Mouse (Mus musculus) myocyte (in vitro differentiated cells): ENCODE data around the gene Matn3.

Source experiments
- CEBPB ChIP-seq: IDR thresholded peaks from 2 replicates; pipeline ENCODE4 v1.6.1; 2011; ENCODE audit warnings: mild to moderate bottlenecking, moderate library complexity; ENCODE audit not compliant: poor library complexity, insufficient read depth, severe bottlenecking
- E2F4 ChIP-seq: IDR thresholded peaks from one replicate; pipeline ENCODE4 v1.6.1; 2011; ENCODE audit warnings: mild to moderate bottlenecking, control low read depth, moderate library complexity; ENCODE audit not compliant: insufficient read depth
- MAX ChIP-seq: IDR thresholded peaks from one replicate; pipeline ENCODE4 v1.6.1; 2011; ENCODE audit warnings: low read depth, mild to moderate bottlenecking, control low read depth
- MYOD1 ChIP-seq, 3 experiments: IDR thresholded peaks; one replicate each; pipeline ENCODE4 v1.6.1; 2011; ENCODE audit warnings: control low read depth in 2 of 3, low read depth in 2 of 3, mild to moderate bottlenecking in 2 of 3, moderate library complexity in 1 of 3; ENCODE audit not compliant: insufficient read length in 2 of 3, control insufficient read depth in 1 of 3
- MYOG ChIP-seq, 3 experiments: IDR thresholded peaks; one replicate each; pipeline ENCODE4 v1.6.1; 2011; ENCODE audit warnings: control low read depth in 2 of 3, low read depth in 2 of 3, mild to moderate bottlenecking in 2 of 3; ENCODE audit not compliant: insufficient read length in 2 of 3, control insufficient read depth in 1 of 3, insufficient read depth in 1 of 3
- POLR2A ChIP-seq: IDR thresholded peaks from one replicate; pipeline ENCODE4 v1.6.1; 2011; ENCODE audit warnings: low read depth, mild to moderate bottlenecking, control low read depth, moderate library complexity; ENCODE audit not compliant: insufficient read length
- POLR2AphosphoS2 ChIP-seq: IDR thresholded peaks from one replicate; pipeline ENCODE4 v1.6.1; 2011; ENCODE audit warnings: low read depth, control low read depth; ENCODE audit not compliant: insufficient read length
- REST ChIP-seq: IDR thresholded peaks from one replicate; pipeline ENCODE4 v1.6.1; 2011; ENCODE audit warnings: mild to moderate bottlenecking, control low read depth, moderate library complexity; ENCODE audit not compliant: insufficient read depth, insufficient read length
- SRF ChIP-seq: IDR thresholded peaks from one replicate; pipeline ENCODE4 v1.6.1; 2011; ENCODE audit warnings: low read depth; ENCODE audit not compliant: control insufficient read depth, insufficient read length
- TCF12 ChIP-seq: IDR thresholded peaks from one replicate; pipeline ENCODE4 v1.6.1; 2011; ENCODE audit warnings: mild to moderate bottlenecking, control low read depth; ENCODE audit not compliant: poor library complexity, insufficient read depth, severe bottlenecking
- TCF3 ChIP-seq: IDR thresholded peaks from one replicate; pipeline ENCODE4 v1.6.1; 2011; ENCODE audit warnings: low read depth, control low read depth; ENCODE audit not compliant: insufficient read length
- USF1 ChIP-seq: IDR thresholded peaks from one replicate; pipeline ENCODE4 v1.6.1; 2011; ENCODE audit warnings: low read depth, mild to moderate bottlenecking, control low read depth, moderate library complexity

DNA sequence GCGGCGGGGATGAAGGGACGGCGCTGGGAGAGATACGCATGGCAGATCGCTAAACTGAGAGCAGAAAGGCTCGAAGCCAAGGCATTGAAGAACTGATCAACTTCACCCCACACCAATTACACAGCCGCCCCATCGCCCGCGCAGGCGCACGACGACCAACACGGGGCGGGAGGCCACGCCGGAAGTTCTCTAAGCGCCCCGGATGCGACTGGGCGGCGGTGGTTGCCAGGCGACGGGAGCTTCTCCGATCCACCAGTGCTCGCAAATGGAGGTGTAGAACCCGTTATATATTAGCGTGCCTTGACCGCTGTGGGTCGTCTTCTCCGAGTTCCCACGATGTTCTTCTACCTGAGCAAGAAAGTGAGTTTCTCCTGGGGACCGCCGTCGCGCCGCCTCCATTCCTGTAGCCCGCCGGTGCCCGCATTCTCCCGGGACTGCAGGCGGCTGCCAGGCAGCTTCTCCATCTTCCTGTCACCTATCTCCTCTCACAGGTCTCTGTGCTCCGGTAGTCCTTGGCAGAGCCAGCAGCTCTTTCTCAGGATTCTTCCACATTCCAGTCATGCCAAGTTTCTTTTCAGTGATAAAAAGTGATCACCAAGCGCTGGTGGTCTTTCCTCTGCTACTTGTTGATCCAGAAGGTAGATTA lies 26.2 kb downstream of the Matn3 start, which contains the start of gene Wdr35:
- no peak for TF ChIP-seq TCF12
- TF ChIP-seq POLR2A = peak; percentile 86
- TF ChIP-seq USF1 = no peak
- TF ChIP-seq SRF = peak; percentile 25
- no peak for TF ChIP-seq CEBPB
- TF ChIP-seq MYOG (IDR thresholded peaks at IDR 0.05; ENCODE audit: control insufficient read depth in 1 of 3, insufficient read depth in 1 of 3, insufficient read length in 2 of 3, low read depth in 2 of 3) = no peak
- TF ChIP-seq E2F4 = no peak
- TF ChIP-seq MYOD1 (IDR thresholded peaks at IDR 0.05; ENCODE audit: control insufficient read depth in 1 of 3, insufficient read length in 2 of 3, low read depth in 2 of 3) = no peak
- peak; percentile 83 for TF ChIP-seq POLR2AphosphoS2
- TF ChIP-seq MAX = no peak
- no peak for TF ChIP-seq REST
- no peak for TF ChIP-seq TCF3
